Mouse (Mus musculus) small intestine, adult 2 months (tissue): ENCODE results near the gene Dnaic1. TPM values are rescaled to one million over a fixed set of nuclear protein-coding genes. Genes with fewer than 3 reads are reported as not detected.
A peak's percentile ranks its signal among the peaks of the same experiment; 100 is the strongest.

Experiments
- H3K27ac ChIP-seq: fragments of 200-500 bp; 2 replicates; pipeline ENCODE4 v1.5.1; 2012; ENCODE audit warnings: low read depth, low read length, control low read depth, inconsistent platforms; ENCODE audit not compliant: insufficient read depth
- H3K27me3 ChIP-seq: fragments of 200-500 bp; 2 replicates; pipeline ENCODE4 v1.6.1; 2012; ENCODE audit warnings: mild to moderate bottlenecking, moderate library complexity, low read length, inconsistent platforms; ENCODE audit not compliant: control insufficient read depth, insufficient read depth
- H3K36me3 ChIP-seq: fragments of 200-500 bp; 2 replicates; pipeline ENCODE4 v1.6.1; 2012; ENCODE audit warnings: mild to moderate bottlenecking, low read length, control low read depth, inconsistent platforms; ENCODE audit not compliant: control insufficient read depth, insufficient read depth
- H3K4me1 ChIP-seq: fragments of 200-500 bp; 2 replicates; pipeline ENCODE4 v1.6.1; 2012; ENCODE audit warnings: low read length, inconsistent platforms, mixed read lengths; ENCODE audit not compliant: control insufficient read depth, insufficient read depth, insufficient read length
- H3K4me3 ChIP-seq: fragments of 200-500 bp; 2 replicates; pipeline ENCODE4 v1.5.1; 2012; ENCODE audit warnings: low read depth, mild to moderate bottlenecking, control low read depth, inconsistent platforms, low read length, moderate library complexity
- CTCF ChIP-seq: fragments of 200-500 bp; IDR thresholded peaks from 2 replicates; pipeline ENCODE4 v1.5.1; 2012; ENCODE audit warnings: low read depth, mild to moderate bottlenecking, control low read depth, inconsistent platforms, low read length, moderate library complexity, mixed read lengths; ENCODE audit not compliant: insufficient replicate concordance, insufficient read length; ENCODE audit errors: extremely low read depth
- POLR2A ChIP-seq: fragments of 200-500 bp; IDR thresholded peaks from 2 replicates; pipeline ENCODE4 v1.6.1; 2012; ENCODE audit warnings: low read depth, mild to moderate bottlenecking, control low read depth, inconsistent platforms, low read length, moderate library complexity
- WGBS: fragments of 180-500 bp; shearing (Covaris S2); methylation state at CpG from one replicate; pipeline ENCODE4 v1.1.7; 2018; 5-methylcytosine and 5-hydroxymethylcytosine counted together
- polyA plus RNA-seq: library from polyadenylated mRNA; depleted of rRNA; stranded (reverse); fragments of >200 nt; gene quantifications from 2 replicates; pipeline ENCODE4 v1.2.3, GENCODE M21; 2012

The Dnaic1 gene
- polyA plus RNA-seq, 1 experiment, result 5.4 TPM

DNA sequence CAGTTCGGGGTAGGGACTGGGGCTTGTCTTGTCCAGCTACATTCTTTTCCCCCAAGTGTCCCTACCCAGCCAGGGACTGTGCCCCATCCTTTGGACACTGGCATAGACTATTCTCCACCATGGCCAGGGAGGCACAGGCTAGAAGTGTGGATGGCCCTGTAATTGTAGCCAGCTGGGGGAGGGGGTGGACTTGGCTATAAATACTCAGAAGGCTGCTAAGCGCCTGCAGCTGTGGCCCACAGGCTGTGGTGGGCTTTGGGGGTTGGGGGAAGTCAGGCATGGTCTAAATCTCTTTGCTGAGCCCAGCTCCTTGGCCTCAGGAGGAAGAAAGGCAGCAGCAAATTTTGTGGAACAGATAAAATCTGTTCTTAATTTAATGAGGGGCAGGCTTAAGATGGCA is 66.3 kb downstream of the Dnaic1 start:
- Histone ChIP-seq H3K36me3 (no peaks in the 10 kb centered on the region), H3K27me3 (peaks cover 6% of the 10 kb centered on the region; the same call in 1 of the 2 replicates), H3K4me3 (no peak overlapping the region), H3K4me1 (no peaks in the 10 kb centered on the region), H3K27ac (no peak overlapping the region)
- WGBS, result 67% methylated on average over 2 of the region's 2 CpGs
- no peak for TF ChIP-seq POLR2A
- TF ChIP-seq CTCF, result no peak

DNA sequence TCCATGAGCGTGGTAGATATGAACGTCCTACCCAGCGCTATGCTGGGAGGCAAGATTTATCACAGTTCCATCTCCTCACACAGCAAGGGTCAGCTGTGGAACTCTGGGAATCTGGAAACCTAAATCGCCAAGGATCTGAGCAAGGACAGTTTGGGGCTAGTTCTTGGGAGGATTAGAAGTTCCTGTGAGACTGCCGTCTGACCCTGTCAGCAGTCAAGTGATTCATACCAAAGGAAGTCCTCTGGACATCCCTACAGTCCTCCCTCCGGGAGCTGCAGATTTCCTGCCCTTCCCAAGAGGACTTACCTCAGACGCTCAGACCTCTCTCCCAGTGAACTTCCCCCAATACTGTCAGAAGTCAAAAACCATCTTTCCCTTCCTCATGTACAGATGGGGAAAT is 66.8 kb downstream of the Dnaic1 start:
- no peaks in the 10 kb centered on the region for H3K4me1 ChIP-seq
- H3K27ac ChIP-seq, result no peak overlapping the region
- peaks cover 3% of the 10 kb centered on the region; the same call in 1 of the 2 replicates for H3K27me3 ChIP-seq
- WGBS, result 52% methylated on average over 7 of the region's 7 CpGs
- H3K4me3 ChIP-seq, result no peak overlapping the region
- no peak for TF ChIP-seq POLR2A
- no peaks in the 10 kb centered on the region for H3K36me3 ChIP-seq

DNA sequence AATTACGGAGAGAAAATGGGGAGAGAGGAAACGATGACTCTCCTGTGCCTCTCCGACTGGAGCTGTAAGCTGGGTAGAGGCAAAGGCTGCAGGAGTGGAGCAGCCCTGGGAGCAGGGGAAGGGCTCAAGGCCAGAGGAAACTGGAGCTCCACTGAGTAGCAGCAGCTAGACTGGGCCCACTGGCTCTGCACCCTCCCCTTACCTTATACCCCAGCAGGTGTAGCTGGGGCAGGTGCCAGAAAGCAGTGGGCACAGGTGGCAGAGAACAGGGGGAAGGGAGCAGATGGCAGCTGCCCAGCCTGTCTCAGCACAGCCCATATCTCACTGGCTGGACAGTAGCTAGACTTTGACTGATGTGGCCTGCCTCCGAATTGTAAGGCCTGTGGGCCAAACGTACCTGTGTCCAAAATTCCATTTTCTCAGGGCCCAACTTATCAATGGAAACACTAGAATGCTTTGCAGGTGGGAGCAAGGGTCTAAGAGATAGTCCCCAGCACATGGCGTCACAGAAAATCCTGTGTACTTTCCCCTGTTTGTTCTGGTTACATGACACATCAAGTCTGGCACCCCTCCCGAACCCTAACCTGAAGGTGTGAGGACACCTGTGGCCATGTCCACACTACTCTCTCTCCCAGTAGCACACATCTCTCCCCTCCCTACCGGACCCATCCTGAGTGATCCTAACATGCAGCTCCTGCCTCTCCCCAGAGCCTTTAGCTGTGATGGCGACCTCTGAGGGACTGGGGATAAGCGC is 67.5 kb downstream of the Dnaic1 start:
- H3K4me3 ChIP-seq, result no peak overlapping the region
- H3K27me3 ChIP-seq, result peaks cover 2% of the 10 kb centered on the region; the same call in 1 of the 2 replicates
- TF ChIP-seq CTCF (no peak), POLR2A (no peak)
- WGBS, result 64% methylated on average over 10 of the region's 10 CpGs
- H3K27ac ChIP-seq, result no peak overlapping the region
- H3K4me1 ChIP-seq, result no peaks in the 10 kb centered on the region
- no peaks in the 10 kb centered on the region for H3K36me3 ChIP-seq

DNA sequence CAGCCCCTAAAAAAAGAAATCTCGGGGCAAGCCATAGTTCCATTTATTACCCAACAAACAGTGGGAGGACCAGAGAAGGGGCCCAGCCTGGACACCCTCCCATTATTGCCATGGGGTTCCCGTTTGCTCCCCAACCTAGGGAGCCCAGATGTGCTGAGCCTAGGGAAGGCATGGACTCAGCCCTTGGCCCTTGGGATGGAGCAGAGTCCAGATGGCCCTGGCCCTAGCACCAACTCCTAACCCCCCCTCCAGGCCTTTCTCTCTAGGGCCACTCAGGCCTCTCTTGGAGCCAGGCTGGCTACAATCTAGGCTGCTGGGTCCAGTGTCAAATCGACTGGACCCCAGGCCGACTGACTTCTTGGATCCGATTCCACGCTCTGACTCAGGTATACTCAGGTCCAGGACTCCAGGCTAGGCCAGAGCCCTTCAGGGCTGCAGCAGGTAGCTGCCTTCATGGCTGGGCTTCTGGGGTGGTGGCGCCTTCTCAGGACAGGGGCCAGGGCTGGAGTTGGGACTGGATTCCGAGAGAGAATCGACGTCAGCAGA is 68.7 kb downstream of the Dnaic1 start:
- no peak for TF ChIP-seq POLR2A
- no peak for TF ChIP-seq CTCF
- 87% methylated on average over 10 of the region's 10 CpGs for WGBS
- Histone ChIP-seq H3K27ac (no peak overlapping the region), H3K27me3 (no peaks in the 10 kb centered on the region; the same call in 1 of the 2 replicates), H3K36me3 (no peaks in the 10 kb centered on the region), H3K4me3 (no peak overlapping the region), H3K4me1 (no peaks in the 10 kb centered on the region)

DNA sequence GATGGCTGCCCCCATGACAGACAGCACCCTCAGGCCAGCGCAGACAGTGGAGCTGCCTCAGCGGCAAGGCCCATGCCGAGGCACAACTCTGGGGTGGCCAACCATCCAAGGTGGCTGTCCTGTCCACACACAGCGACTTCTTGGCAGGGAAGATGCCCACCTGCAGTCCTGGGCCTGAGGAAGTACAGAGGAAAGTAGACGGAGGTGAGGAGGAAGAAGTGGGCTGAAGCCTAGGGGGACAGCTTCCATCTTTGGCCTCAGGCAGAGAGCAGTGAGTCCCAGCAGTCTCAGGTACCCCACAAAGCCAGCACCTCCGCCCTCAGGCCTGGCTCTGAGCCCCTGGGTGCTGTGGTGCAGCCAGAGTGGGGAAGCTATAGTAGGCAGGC is 69.2 kb downstream of the Dnaic1 start:
- 77% methylated on average over 6 of the region's 6 CpGs for WGBS
- no peak overlapping the region for H3K27ac ChIP-seq

DNA sequence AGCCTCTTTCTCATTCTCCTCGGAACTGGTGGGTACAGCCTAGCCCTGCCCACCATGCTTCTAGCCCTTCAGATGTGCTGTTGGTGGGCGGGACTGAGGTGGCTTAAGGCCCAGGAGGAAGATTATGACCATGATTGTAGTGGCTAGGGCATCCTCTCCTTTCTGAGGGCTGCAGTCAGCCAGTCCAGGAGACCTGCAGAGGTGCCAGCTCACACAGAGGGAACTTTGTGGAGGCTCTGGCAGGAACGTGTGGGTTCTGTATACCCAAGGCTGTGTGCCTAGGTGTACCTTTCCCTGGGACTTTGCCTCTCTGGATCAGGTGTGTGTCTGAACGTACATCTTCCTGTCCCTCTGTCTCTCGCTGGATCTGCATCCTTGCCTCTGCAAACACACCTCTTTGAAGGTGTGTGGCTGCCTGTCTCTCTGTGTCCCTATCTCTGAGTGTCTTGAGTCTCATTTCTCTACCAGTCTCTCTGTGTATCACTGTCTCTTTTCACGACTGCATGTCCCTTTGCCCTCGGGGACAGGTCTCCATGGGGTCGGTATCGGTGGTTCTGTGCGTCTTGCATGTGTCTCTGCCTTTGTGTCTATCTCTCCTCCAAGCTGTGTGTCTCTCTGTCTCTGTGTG is 69.8 kb downstream of the Dnaic1 start:
- WGBS, result 22% methylated on average over 10 of the region's 10 CpGs
- TF ChIP-seq POLR2A, result no peak
- TF ChIP-seq CTCF, result no peak
- Histone ChIP-seq H3K27me3 (no peaks in the 10 kb centered on the region; the same call in 1 of the 2 replicates), H3K4me3 (peak overlapping the region; percentile 57), H3K4me1 (no peaks in the 10 kb centered on the region), H3K27ac (0 out of 2 replicates have a peak overlapping the region, but pooled peaks have one; percentile 3), H3K36me3 (no peaks in the 10 kb centered on the region)

More for the DNA sequence above, 69.2 kb downstream of the Dnaic1 start:
- no peaks in the 10 kb centered on the region for H3K4me1 ChIP-seq
- no peaks in the 10 kb centered on the region; the same call in 1 of the 2 replicates for H3K27me3 ChIP-seq
- TF ChIP-seq POLR2A (no peak), CTCF (no peak)
- H3K36me3 ChIP-seq, result no peaks in the 10 kb centered on the region
- H3K4me3 ChIP-seq, result no peak overlapping the region

DNA sequence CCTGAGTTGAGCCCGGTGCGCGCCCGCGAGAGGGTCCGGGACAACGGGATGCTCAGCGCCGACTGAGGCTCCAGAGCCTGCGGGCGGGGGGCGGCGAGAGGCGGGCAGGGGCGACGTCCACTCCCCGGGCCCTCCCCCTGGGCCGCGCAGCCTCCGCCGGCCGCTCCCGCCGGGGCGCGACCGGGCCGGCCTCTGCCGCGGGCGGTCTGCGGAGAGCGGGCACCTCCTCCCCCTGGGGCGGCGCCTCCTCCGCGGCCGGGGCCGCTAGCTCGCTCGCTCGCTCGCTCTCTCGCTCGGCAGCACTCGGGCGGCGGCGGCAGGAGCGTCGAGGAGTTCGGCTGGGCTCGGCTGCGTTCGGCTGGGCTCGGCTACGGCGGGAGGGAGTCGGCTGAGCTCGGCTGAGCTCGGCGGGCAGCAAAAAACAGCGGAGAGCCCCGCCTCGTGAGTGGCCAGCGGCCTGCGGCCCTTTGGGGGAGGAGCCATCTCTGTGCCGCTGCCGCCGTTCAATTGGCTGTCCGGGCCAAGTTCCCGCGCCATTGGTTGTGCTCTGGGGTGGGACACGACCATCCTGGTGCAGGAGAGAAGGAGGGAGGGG is 70.4 kb downstream of the Dnaic1 start, which contains the start of gene Enho:
Gene Enho, minus strand, starts transcription at position 412 of the 595 bp plus-strand sequence.
- WGBS, result 1% methylated on average over 73 of the region's 74 CpGs
- Histone ChIP-seq H3K27me3 (no peaks in the 10 kb centered on the region; the same call in 1 of the 2 replicates), H3K4me3 (peak within 1 kb of the TSS; percentile 57), H3K36me3 (no peaks in the 10 kb centered on the region), H3K4me1 (no peaks in the 10 kb centered on the region), H3K27ac (0 out of 2 replicates have a peak within 1 kb of the TSS, but pooled peaks have one; percentile 3)
- TF ChIP-seq POLR2A, result no peak
- no peak for TF ChIP-seq CTCF
